Mouse (Mus musculus) embryonic facial prominence, embryonic 12.5 days (tissue): ENCODE data around the gene Tubb2a. TPM values are rescaled to one million over a fixed set of nuclear protein-coding genes. Genes with fewer than 3 reads are reported as not detected.
A peak's percentile ranks its signal among the peaks of the same experiment; 100 is the strongest.

Experiments used
- ATAC-seq: fragments of 200-750 bp; cut with Nextera tagmentation; 2 replicates; pipeline ENCODE4 v1.8.0; 2017; ENCODE audit not compliant: insufficient number of reproducible peaks, insufficient read depth, low FRiP score, low TSS enrichment
- H3K27ac ChIP-seq: fragments of 300-500 bp; sonication (generic); 2 replicates; pipeline ENCODE4 v1.5.1; 2016; ENCODE audit warnings: mild to moderate bottlenecking
- H3K27me3 ChIP-seq: fragments of 300-500 bp; sonication (generic); 2 replicates; pipeline ENCODE4 v1.6.1; 2016; ENCODE audit warnings: mild to moderate bottlenecking, moderate library complexity
- H3K36me3 ChIP-seq: fragments of 300-500 bp; sonication (generic); 2 replicates; pipeline ENCODE4 v1.6.1; 2016; ENCODE audit warnings: mild to moderate bottlenecking
- H3K4me1 ChIP-seq: fragments of 300-500 bp; sonication (generic); 2 replicates; pipeline ENCODE4 v1.6.1; 2016
- H3K4me2 ChIP-seq: fragments of 300-500 bp; sonication (generic); replicated peaks from 2 replicates; pipeline ENCODE4 v1.6.1; 2016; ENCODE audit warnings: mild to moderate bottlenecking, moderate library complexity
- H3K4me3 ChIP-seq: fragments of 300-500 bp; sonication (generic); 2 replicates; pipeline ENCODE4 v1.5.1; 2016; ENCODE audit warnings: mild to moderate bottlenecking
- H3K9ac ChIP-seq: fragments of 300-500 bp; sonication (generic); 2 replicates; pipeline ENCODE4 v1.6.1; 2016; ENCODE audit warnings: mild to moderate bottlenecking, moderate library complexity
- H3K9me3 ChIP-seq: fragments of 300-500 bp; sonication (generic); 2 replicates; pipeline ENCODE4 v1.6.1; 2016; ENCODE audit warnings: mild to moderate bottlenecking, moderate library complexity
- WGBS: fragments of 180-500 bp; shearing (Covaris S2); methylation state at CpG from one replicate; pipeline ENCODE4 v1.1.7; 2016; 5-methylcytosine and 5-hydroxymethylcytosine counted together
- polyA plus RNA-seq: library from polyadenylated mRNA; unstranded; fragments of >200 nt; fragmentation: Nextera tagmentation; extraction: Ambion mirVana; gene quantifications from 2 replicates; pipeline ENCODE4 v1.2.1, GENCODE M21; 2016

Tubb2a gene
- polyA plus RNA-seq, 1 experiment from 2014 or later, result 162 TPM

DNA sequence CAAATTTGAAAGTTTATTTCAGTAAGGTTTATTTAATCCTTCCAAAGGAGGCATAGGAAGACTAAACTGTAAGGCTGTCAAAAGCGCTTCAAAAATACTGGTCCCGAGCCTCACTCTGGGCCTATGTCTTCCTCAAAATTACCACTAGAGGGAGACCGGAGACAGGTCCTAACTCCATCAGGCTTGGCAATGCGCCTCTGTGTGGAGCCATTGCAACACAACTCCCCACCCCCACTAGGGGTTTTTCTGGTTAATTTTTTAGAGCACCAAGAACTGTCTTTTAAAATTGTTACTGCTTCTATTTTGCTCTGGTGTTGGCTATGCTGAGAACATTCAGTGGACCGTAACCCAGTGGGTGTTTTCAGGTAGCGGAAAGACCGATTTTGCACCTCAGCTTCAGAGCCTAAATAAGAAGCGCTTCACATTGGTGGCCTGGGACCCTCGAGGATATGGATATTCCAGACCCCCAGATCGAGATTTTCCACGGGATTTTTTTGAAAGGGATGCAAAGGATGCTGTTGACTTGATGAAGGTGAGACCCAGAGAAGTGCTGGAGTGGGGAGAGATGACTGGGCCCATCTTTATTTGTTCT lies 31.3 kb downstream of the Tubb2a start:
- Histone ChIP-seq H3K36me3 (peaks cover 22% of the 10 kb centered on the region), H3K4me1 (no peaks in the 10 kb centered on the region), H3K27me3 (no peaks in the 10 kb centered on the region), H3K27ac (no peak overlapping the region), H3K9me3 (no peaks in the 10 kb centered on the region), H3K4me3 (no peak overlapping the region), H3K9ac (no peak overlapping the region), H3K4me2 (no peak overlapping the region)
- no peak for ATAC-seq
- 41% methylated on average over 11 of the region's 11 CpGs for WGBS

DNA sequence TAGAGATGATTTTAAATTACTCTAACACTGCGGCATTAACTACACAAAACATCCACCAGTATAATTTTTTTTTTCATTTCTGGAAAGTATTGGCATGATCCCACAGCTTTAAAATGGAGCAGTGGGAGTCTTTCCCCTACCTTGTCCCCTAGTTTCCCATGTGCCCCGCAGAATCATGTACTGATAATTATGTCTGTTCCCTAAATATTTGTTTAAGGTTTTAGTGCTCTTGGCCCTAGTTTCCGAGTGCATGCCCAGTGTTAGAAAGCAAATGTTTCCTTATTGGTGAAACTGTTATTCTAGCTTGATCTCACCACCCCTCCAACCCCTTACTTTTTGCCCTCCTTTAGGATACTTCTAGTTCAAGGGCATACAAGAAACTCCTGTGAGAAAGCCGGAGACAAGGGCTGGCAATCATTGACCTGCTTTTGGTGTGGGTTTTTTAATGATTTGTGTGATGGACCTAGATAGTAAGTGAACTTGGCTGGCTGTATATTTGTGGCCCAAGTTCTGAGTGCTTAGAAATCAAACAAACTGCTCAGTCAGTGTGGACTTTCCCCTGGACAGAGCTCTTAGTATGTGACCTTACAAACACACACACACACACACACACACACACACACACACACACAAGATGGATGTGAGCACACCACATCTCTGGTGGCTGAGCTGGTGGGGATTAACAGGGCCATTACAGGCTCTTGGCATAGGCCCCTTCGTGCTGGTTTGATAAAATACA lies 32.1 kb downstream of the Tubb2a start:
- Histone ChIP-seq H3K27me3 (no peaks in the 10 kb centered on the region), H3K4me1 (no peaks in the 10 kb centered on the region), H3K4me2 (no peak overlapping the region), H3K36me3 (peaks cover 22% of the 10 kb centered on the region), H3K9ac (no peak overlapping the region), H3K27ac (no peak overlapping the region), H3K4me3 (no peak overlapping the region), H3K9me3 (no peaks in the 10 kb centered on the region)
- no peak for ATAC-seq
- 62% methylated on average over 5 of the region's 5 CpGs for WGBS

DNA sequence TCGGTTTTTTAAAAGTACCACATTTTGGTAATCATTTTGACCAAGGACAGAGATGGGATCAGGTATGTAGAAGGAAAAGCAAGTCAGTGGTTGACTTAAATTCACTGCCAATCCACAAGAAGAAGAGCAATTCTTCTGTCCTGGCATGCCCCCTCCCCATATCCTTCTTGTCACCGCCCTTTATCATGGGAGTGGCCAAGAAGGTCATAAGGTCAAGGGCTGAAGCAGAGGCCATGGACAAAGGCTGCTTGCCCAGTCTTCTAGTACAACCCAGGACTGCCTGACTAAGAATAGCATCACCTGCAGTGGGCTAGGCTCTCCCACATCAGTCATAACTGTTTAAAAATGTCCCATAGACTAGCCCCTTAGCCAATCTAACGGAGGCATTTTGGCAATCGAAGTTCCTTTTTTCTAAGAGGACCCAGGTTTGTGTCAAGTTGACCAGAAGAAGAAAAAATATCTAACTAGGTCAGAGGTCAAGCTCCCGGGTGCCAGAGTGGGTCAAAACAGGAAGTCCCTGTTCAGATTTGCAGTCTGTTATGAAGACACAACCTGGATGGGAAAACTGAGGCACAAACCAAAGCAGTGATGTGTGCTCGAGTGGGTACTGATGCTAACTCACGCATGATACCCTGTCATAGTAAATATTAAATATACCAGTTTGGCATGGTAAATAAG lies 34.0 kb downstream of the Tubb2a start:
- no peak overlapping the region for H3K4me3 ChIP-seq
- no peaks in the 10 kb centered on the region for H3K9me3 ChIP-seq
- H3K4me1 ChIP-seq, result peaks cover 3% of the 10 kb centered on the region; the same call in 1 of the 2 replicates
- H3K4me2 ChIP-seq, result no peak overlapping the region
- H3K9ac ChIP-seq, result no peak overlapping the region
- H3K27ac ChIP-seq, result no peak overlapping the region
- H3K27me3 ChIP-seq, result no peaks in the 10 kb centered on the region
- 75% methylated on average over 7 of the region's 7 CpGs for WGBS
- peaks cover 11% of the 10 kb centered on the region for H3K36me3 ChIP-seq
- no peak for ATAC-seq

DNA sequence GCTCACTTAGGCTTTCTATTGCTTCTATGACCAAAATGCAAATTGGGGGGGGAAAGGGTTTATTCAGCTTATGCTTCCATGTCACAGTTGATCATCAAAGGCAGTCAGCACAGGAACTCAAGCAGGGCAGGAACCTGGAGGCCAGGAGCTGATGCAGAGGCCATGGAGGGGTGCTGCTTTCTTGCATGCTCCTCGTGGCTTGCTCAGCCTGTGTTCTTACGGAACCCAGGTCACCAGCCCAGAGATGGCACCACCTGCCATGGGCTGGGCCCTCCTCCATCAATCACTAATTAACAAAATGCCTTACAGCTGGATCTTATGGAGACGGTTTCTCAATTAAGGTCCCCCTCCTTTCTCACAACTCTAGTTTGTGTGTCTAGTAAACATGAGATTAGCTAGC lies 37.7 kb downstream of the Tubb2a start:
- Histone ChIP-seq H3K27me3 (no peaks in the 10 kb centered on the region), H3K4me1 (peaks cover 14% of the 10 kb centered on the region), H3K9ac (no peak overlapping the region), H3K27ac (no peak overlapping the region), H3K4me3 (no peak overlapping the region), H3K4me2 (no peak overlapping the region), H3K9me3 (no peaks in the 10 kb centered on the region), H3K36me3 (no peaks in the 10 kb centered on the region)
- no peak for ATAC-seq
- WGBS, result 92% methylated on average over 3 of the region's 3 CpGs

DNA sequence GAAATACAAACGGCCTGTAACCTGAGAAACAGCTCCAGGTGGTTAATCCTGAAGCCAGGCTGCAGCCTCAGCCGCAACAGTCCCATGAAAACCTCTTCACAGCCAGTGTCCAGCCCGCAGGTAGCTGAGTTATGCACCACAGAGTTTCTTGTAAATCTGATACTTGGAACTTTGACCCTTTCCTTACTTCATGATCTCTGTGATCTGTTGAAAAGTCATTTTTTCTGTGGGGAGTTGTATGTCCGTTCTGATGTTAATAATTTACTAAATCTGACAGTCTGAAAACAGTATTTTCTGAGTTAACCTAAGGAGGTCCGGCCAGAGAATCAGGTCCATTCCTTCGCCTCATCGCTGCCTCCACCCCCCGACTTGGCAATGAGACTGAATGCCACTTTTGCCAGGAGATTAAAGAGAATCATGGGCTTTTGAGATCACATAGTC lies 38.9 kb downstream of the Tubb2a start:
- no peak for ATAC-seq
- Histone ChIP-seq H3K9ac (no peak overlapping the region; the same call in 1 of the 2 replicates), H3K4me3 (peak overlapping the region; percentile 72; the same call in 1 of the 2 replicates), H3K9me3 (no peaks in the 10 kb centered on the region), H3K4me1 (peaks cover 14% of the 10 kb centered on the region), H3K27me3 (no peaks in the 10 kb centered on the region), H3K4me2 (peak overlapping the region; percentile 80), H3K27ac (no peak overlapping the region), H3K36me3 (peaks cover 3% of the 10 kb centered on the region)
- WGBS, result 29% methylated on average over 8 of the region's 8 CpGs

DNA sequence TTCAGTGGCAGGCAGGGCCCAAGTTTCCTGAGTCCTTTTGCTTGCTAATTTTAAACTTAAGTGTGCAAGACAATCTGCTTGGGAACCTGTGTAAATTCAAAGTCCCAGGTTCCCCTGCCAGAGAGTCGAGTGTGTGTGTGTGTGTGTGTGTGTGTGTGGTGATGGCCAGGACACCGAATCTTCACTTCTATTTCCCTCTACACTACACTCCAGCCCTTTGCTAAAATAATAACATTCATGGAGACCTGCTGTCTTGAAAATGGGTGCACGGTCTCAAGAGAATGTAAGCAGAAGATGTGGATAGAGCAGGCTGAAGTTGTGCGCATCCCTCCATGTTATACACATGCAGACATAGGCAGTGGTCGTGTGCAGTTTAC lies 39.8 kb downstream of the Tubb2a start:
- peak overlapping the region; percentile 80 for H3K4me2 ChIP-seq
- H3K9ac ChIP-seq, result peak overlapping the region; percentile 85
- ATAC-seq, result no peak
- peaks cover 14% of the 10 kb centered on the region for H3K4me1 ChIP-seq
- H3K36me3 ChIP-seq, result peaks cover 10% of the 10 kb centered on the region
- H3K27ac ChIP-seq, result peak overlapping the region; percentile 89
- WGBS, result 45% methylated on average over 5 of the region's 5 CpGs
- H3K4me3 ChIP-seq, result peak overlapping the region; percentile 72
- no peaks in the 10 kb centered on the region for H3K27me3 ChIP-seq
- no peaks in the 10 kb centered on the region for H3K9me3 ChIP-seq

DNA sequence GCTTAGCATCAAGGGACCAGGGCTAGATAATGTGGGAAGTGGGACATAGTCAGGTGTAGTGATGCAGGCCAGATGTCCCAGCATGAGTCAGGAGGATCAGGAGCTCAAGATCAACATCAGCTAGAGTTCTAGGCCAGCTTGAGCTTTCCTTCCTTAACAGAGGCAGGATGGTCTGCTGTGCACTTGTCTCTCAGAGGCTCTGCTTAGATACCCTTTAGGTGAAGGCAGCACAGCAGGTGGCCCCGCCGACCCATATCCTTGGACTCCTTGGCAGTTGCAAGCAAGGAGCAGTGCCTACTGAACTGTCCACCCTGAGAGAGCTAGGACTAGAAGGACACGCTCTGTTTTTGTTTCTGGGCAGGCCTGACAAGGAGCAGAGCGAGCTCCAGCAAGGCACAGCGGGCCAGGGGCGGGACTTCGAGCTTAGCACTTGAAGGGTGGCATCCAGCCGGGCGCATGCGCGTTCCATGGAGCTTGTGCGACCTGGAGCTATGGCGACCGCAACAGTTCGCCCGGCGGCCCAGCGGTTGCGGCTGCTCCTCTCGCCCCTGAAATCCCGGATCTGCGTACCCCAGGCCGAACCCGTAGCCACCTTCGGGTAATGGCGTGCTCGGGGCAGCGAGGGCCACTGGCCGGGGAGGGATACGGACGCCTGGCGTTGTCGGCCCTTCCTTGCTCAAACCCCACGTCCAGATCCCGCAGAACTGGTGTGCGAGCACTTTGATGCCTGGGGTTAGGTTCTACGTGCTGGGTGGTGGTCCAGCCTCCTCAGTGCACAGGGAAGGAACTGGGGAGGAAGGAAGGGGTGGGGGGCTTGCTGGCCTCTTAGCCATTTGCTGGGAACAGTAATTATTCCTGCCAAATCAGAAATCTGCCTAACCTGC lies 40.4 kb downstream of the Tubb2a start, which contains the start of gene Bphl:
Gene Bphl (plus strand): TSS at position 426 of the 884 bp plus-strand sequence.
- Histone ChIP-seq H3K9ac (peak within 1 kb of the TSS; percentile 85), H3K9me3 (no peaks in the 10 kb centered on the region), H3K4me3 (peak within 1 kb of the TSS; percentile 72), H3K27ac (peak within 1 kb of the TSS; percentile 89), H3K36me3 (peaks cover 10% of the 10 kb centered on the region), H3K27me3 (no peaks in the 10 kb centered on the region), H3K4me2 (peak within 1 kb of the TSS; percentile 80), H3K4me1 (peaks cover 14% of the 10 kb centered on the region)
- ATAC-seq, result peak; percentile 89
- WGBS, result under 1% methylated on average over 37 of the region's 37 CpGs

DNA sequence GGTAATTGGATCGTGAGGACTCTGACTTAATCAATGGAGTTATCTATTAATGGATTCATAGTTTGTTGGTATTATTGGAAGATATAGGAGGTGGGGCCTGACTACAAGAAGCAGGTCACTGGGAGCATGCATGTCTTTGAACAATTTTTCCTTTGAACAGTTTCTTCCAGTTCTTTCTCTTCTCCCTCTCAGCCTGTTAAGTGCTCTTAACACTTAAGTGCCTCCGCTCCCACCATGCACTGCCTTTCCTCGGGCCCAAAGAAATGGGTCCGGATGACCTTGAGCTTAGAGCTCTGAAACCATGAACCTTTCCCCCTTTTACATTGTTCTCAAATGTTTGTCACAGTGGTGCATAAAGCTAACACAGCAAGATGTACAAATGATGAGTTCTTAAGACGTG lies 41.1 kb downstream of the Tubb2a start:
- no peaks in the 10 kb centered on the region for H3K9me3 ChIP-seq
- no peaks in the 10 kb centered on the region for H3K27me3 ChIP-seq
- no peak overlapping the region for H3K9ac ChIP-seq
- H3K36me3 ChIP-seq, result peaks cover 10% of the 10 kb centered on the region
- H3K4me3 ChIP-seq, result no peak overlapping the region
- no peak overlapping the region for H3K27ac ChIP-seq
- no peak for ATAC-seq
- WGBS, result 80% methylated on average over 5 of the region's 5 CpGs
- no peak overlapping the region for H3K4me2 ChIP-seq
- peaks cover 14% of the 10 kb centered on the region for H3K4me1 ChIP-seq

DNA sequence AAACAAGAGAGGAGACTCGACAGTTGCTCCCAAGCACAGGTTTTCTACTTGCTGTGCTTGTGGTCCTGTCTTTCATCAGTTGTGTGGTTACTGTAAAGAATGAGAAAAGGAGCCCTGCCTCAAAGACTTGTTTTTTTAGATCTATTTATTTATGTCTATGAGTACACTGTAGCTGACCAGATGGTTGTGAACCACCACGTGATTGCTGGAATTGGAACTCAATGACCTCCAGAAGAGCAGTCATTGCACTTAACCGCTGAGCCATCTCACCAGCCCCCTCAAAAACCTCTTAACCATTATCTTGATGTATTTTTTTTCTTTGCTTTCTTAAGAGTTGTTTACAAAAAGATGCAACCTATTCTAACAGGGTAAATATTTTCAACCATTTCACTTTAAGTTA lies 42.4 kb downstream of the Tubb2a start:
- H3K36me3 ChIP-seq, result peaks cover 13% of the 10 kb centered on the region
- no peak overlapping the region for H3K9ac ChIP-seq
- WGBS, result 81% methylated on average over 3 of the region's 3 CpGs
- H3K9me3 ChIP-seq, result no peaks in the 10 kb centered on the region
- no peaks in the 10 kb centered on the region for H3K27me3 ChIP-seq
- H3K4me1 ChIP-seq, result peaks cover 14% of the 10 kb centered on the region
- ATAC-seq, result no peak
- H3K4me2 ChIP-seq, result no peak overlapping the region
- no peak overlapping the region for H3K4me3 ChIP-seq
- no peak overlapping the region for H3K27ac ChIP-seq

DNA sequence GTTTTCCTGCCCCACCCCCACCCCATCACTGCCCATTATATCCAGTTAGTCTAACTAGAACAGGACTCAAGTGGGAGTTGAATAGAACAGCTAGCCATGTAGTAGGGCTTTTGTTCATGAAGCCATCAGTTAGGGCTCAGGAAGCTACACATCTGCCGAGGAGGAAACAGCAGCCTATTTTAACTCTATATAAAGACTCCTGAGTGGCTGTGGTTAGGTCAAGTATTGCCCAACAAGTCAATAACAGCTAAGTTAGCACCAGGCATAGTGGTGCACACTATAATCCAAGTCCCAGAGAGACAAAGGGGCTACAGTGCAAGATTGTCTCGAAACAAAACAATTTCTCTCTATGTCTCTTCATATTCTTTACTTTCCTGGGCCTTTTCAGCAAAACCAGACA lies 45.8 kb downstream of the Tubb2a start:
- Histone ChIP-seq H3K36me3 (peaks cover 22% of the 10 kb centered on the region), H3K4me3 (no peak overlapping the region), H3K4me2 (no peak overlapping the region), H3K27me3 (no peaks in the 10 kb centered on the region), H3K4me1 (peaks cover under 1% of the 10 kb centered on the region; the same call in 1 of the 2 replicates), H3K27ac (no peak overlapping the region), H3K9me3 (no peaks in the 10 kb centered on the region), H3K9ac (no peak overlapping the region)
- ATAC-seq, result no peak
- 82% methylated on average over 2 of the region's 2 CpGs for WGBS
